Mouse (Mus musculus) heart, postnatal 10 days (tissue): ENCODE measurements around the gene Gpr157. TPM values are rescaled to one million over a fixed set of nuclear protein-coding genes. Genes with fewer than 3 reads are reported as not detected.
"Not testable (repeated sequence)": the region's sequence is repeated elsewhere in the genome, so short reads cannot be mapped to it uniquely, and the experiment has no call there.

Experiments used
- DNase-seq, 2 experiments: peaks; one replicate each; pipeline ENCODE4 v3.0.0; 2021
- intact Hi-C: fragments of 180-260 bp; cut with DNase I; formaldehyde crosslinking; loops from one replicate; pipeline ENCODE4 v1.15.1; 2025
- total RNA-seq, 2 experiments: library from RNA; stranded (reverse); gene quantifications; 2 replicates each; pipeline ENCODE4 v1.2.3; 2021

The Gpr157 gene
- 10 to 100 TPM; 23.5 to 24.2 TPM for total RNA-seq

GRCm38 (mm10) chr4:150087161-150087889, at the start of gene Gpr157:
Gene Gpr157 (plus strand): TSS chr4:150087365.
- peak; percentile 95 for DNase-seq
- intact Hi-C loops = loop anchor here (5.0 kb wide), 1 partner anchor 985 kb away; the partner anchor contains the start of gene Dffa

- intact Hi-C loops = no loop called here
- DNase-seq = no peak
Measured at GRCm38 (mm10) chr4:150038533-150038932, 48.6 kb upstream of the Gpr157 start.

- DNase-seq = no peak
- intact Hi-C loops = no loop called here
Measured at GRCm38 (mm10) chr4:150040003-150040581, 47.1 kb upstream of the Gpr157 start.

GRCm38 (mm10) chr4:150040856-150041255, 46.3 kb upstream of the Gpr157 start:
- intact Hi-C loops, DNase-seq: not testable (repeated sequence)

- intact Hi-C loops = no loop called here
- no peak for DNase-seq
Measured at GRCm38 (mm10) chr4:150041346-150042110, 45.6 kb upstream of the Gpr157 start.

GRCm38 (mm10) chr4:150043591-150043990, 43.6 kb upstream of the Gpr157 start:
- intact Hi-C loops = no loop called here

GRCm38 (mm10) chr4:150048038-150048437, 39.1 kb upstream of the Gpr157 start:
- intact Hi-C loops = no loop called here
- DNase-seq = peak; percentile 71 to 73

More at GRCm38 (mm10) chr4:150043591-150043990, 43.6 kb upstream of the Gpr157 start:
- no peak for DNase-seq

- DNase-seq = peak; percentile 37 to 50
- intact Hi-C loops = no loop called here
Measured at GRCm38 (mm10) chr4:150048478-150049156, 38.5 kb upstream of the Gpr157 start.

GRCm38 (mm10) chr4:150049157-150049513, 38.0 kb upstream of the Gpr157 start:
- intact Hi-C loops = no loop called here
- DNase-seq = no peak

- no peak for DNase-seq
- intact Hi-C loops = no loop called here
Measured at GRCm38 (mm10) chr4:150049564-150050226, 37.5 kb upstream of the Gpr157 start.

- intact Hi-C loops = no loop called here
- no peak for DNase-seq
Measured at GRCm38 (mm10) chr4:150051514-150051913, 35.7 kb upstream of the Gpr157 start.

- no peak for DNase-seq
- intact Hi-C loops = no loop called here
Measured at GRCm38 (mm10) chr4:150052380-150052779, 34.8 kb upstream of the Gpr157 start.

- intact Hi-C loops = no loop called here
- DNase-seq = no peak
Measured at GRCm38 (mm10) chr4:150056171-150056570, 31.0 kb upstream of the Gpr157 start.

- no peak for DNase-seq
- intact Hi-C loops = no loop called here
Measured at GRCm38 (mm10) chr4:150057722-150058121, 29.4 kb upstream of the Gpr157 start.

GRCm38 (mm10) chr4:150059841-150060468, 27.2 kb upstream of the Gpr157 start:
- DNase-seq = no peak
- intact Hi-C loops = no loop called here

- DNase-seq = no peak
- intact Hi-C loops = no loop called here
Measured at GRCm38 (mm10) chr4:150060469-150061170, 26.5 kb upstream of the Gpr157 start.

GRCm38 (mm10) chr4:150061432-150062225, 25.5 kb upstream of the Gpr157 start:
- intact Hi-C loops = no loop called here

GRCm38 (mm10) chr4:150066706-150067323, 20.4 kb upstream of the Gpr157 start:
- intact Hi-C loops = no loop called here
- DNase-seq = no peak

More at GRCm38 (mm10) chr4:150061432-150062225, 25.5 kb upstream of the Gpr157 start:
- DNase-seq = no peak
